Mouse (Mus musculus) liver, embryonic 12.5 days (tissue): Measurements from ENCODE around the gene Retreg3. TPM values are rescaled to one million over a fixed set of nuclear protein-coding genes. Genes with fewer than 3 reads are reported as not detected.

ENCODE experiments used
- ATAC-seq: fragments of 200-750 bp; cut with Nextera tagmentation; 2 replicates; pipeline ENCODE4 v1.8.0; 2017; ENCODE audit warnings: moderate number of reproducible peaks, mild to moderate bottlenecking, moderate library complexity
- H3K27ac ChIP-seq: fragments of 300-500 bp; sonication (generic); 2 replicates; pipeline ENCODE4 v1.5.1; 2016; ENCODE audit warnings: mild to moderate bottlenecking
- H3K27me3 ChIP-seq: fragments of 300-500 bp; sonication (generic); replicated peaks from 2 replicates; pipeline ENCODE4 v1.6.1; 2016; ENCODE audit warnings: mild to moderate bottlenecking, moderate library complexity
- H3K36me3 ChIP-seq: fragments of 300-500 bp; sonication (generic); 2 replicates; pipeline ENCODE4 v1.6.1; 2016; ENCODE audit warnings: mild to moderate bottlenecking, moderate library complexity
- H3K4me1 ChIP-seq: fragments of 300-500 bp; sonication (generic); 2 replicates; pipeline ENCODE4 v1.6.1; 2016
- H3K4me2 ChIP-seq: fragments of 300-500 bp; sonication (generic); 2 replicates; pipeline ENCODE4 v1.6.1; 2016; ENCODE audit warnings: mild to moderate bottlenecking, moderate library complexity
- H3K4me3 ChIP-seq: fragments of 300-500 bp; sonication (generic); 2 replicates; pipeline ENCODE4 v1.5.1; 2016; ENCODE audit warnings: mild to moderate bottlenecking, moderate library complexity
- H3K9ac ChIP-seq: fragments of 300-500 bp; sonication (generic); 2 replicates; pipeline ENCODE4 v1.6.1; 2016; ENCODE audit warnings: mild to moderate bottlenecking, moderate library complexity
- H3K9me3 ChIP-seq: fragments of 300-500 bp; sonication (generic); replicated peaks from 2 replicates; pipeline ENCODE4 v1.6.1; 2016; ENCODE audit warnings: mild to moderate bottlenecking, moderate library complexity
- WGBS: fragments of 180-500 bp; shearing (Covaris S2); methylation state at CpG from one replicate; pipeline ENCODE4 v1.1.7; 2016; ENCODE audit not compliant: insufficient replicate concordance; 5-methylcytosine and 5-hydroxymethylcytosine counted together
- polyA plus RNA-seq: library from polyadenylated mRNA; unstranded; fragments of >200 nt; fragmentation: Nextera tagmentation; extraction: Ambion mirVana; gene quantifications from 2 replicates; pipeline ENCODE4 v1.2.1, GENCODE M21; 2016

Retreg3 gene
- 12.7 and 13.0 TPM in 2 replicates for polyA plus RNA-seq

GRCm38 (mm10) chr11:101119761-101120544 is at the start of gene Retreg3, which contains the start of gene Tubg1:
TSS of gene Retreg3 (minus strand) at chr11:101119893.
TSS of gene Tubg1 (plus strand) at chr11:101119938.
- no peaks in the 10 kb centered on the region for H3K27me3 ChIP-seq
- no peaks in the 10 kb centered on the region for H3K9me3 ChIP-seq
- H3K27ac ChIP-seq = peak within 1 kb of the TSS; percentile 94
- H3K4me2 ChIP-seq = peak within 1 kb of the TSS; percentile 96
- peak; percentile 93 for ATAC-seq
- peaks cover 52% of the 10 kb centered on the region for H3K36me3 ChIP-seq
- H3K9ac ChIP-seq = peak within 1 kb of the TSS; percentile 92
- H3K4me3 ChIP-seq = peak within 1 kb of the TSS; percentile 83
- WGBS = under 1% methylated on average over 61 of the region's 61 CpGs
- H3K4me1 ChIP-seq = peaks cover 48% of the 10 kb centered on the region

GRCm38 (mm10) chr11:101168301-101168980 is 48.7 kb upstream of the Retreg3 start:
- Histone ChIP-seq H3K9ac (no peak overlapping the region), H3K9me3 (no peaks in the 10 kb centered on the region), H3K4me3 (no peak overlapping the region), H3K27ac (no peak overlapping the region), H3K27me3 (peaks cover 100% of the 10 kb centered on the region), H3K4me1 (peaks cover 74% of the 10 kb centered on the region), H3K4me2 (no peak overlapping the region), H3K36me3 (peaks cover 9% of the 10 kb centered on the region; the same call in 1 of the 2 replicates)
- 29% methylated on average over 18 of the region's 18 CpGs for WGBS
- ATAC-seq = no peak

DNA sequence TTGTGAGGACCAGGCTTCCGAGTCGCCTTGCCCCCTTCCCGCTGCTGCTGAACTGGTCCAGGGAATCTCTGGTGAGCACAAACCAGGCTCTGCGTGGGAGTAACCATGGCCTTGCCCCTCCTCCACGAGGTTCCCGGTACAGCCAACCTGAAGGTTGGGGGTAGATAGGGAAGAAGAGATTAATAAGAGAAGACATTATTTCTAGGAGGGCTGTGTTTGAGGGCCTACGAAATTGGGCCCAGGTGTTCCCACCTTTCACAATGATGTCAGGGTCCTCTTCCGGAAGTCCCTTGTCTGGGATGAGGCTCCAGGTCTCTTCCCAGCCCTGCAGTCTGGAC is 48.2 kb upstream of the Retreg3 start:
- no peak overlapping the region for H3K4me3 ChIP-seq
- peaks cover 9% of the 10 kb centered on the region; the same call in 1 of the 2 replicates for H3K36me3 ChIP-seq
- peaks cover 100% of the 10 kb centered on the region for H3K27me3 ChIP-seq
- no peak overlapping the region for H3K4me2 ChIP-seq
- ATAC-seq = no peak
- no peak overlapping the region for H3K9ac ChIP-seq
- no peak overlapping the region for H3K27ac ChIP-seq
- no peaks in the 10 kb centered on the region for H3K9me3 ChIP-seq
- H3K4me1 ChIP-seq = peaks cover 70% of the 10 kb centered on the region
- 30% methylated on average over 8 of the region's 8 CpGs for WGBS

GRCm38 (mm10) chr11:101167211-101167962 is 47.7 kb upstream of the Retreg3 start:
- no peak overlapping the region for H3K9ac ChIP-seq
- H3K9me3 ChIP-seq = no peaks in the 10 kb centered on the region
- 36% methylated on average over 19 of the region's 19 CpGs for WGBS
- H3K36me3 ChIP-seq = peaks cover 9% of the 10 kb centered on the region; the same call in 1 of the 2 replicates
- H3K27me3 ChIP-seq = peaks cover 100% of the 10 kb centered on the region
- H3K4me1 ChIP-seq = peaks cover 67% of the 10 kb centered on the region
- no peak overlapping the region for H3K27ac ChIP-seq
- no peak for ATAC-seq
- no peak overlapping the region for H3K4me2 ChIP-seq
- H3K4me3 ChIP-seq = no peak overlapping the region

GRCm38 (mm10) chr11:101166357-101166756 is 46.7 kb upstream of the Retreg3 start:
- peaks cover 56% of the 10 kb centered on the region for H3K4me1 ChIP-seq

GRCm38 (mm10) chr11:101164677-101165580 is 45.2 kb upstream of the Retreg3 start:
- peak overlapping the region; percentile 57 for H3K4me2 ChIP-seq
- H3K9me3 ChIP-seq = no peaks in the 10 kb centered on the region
- peaks cover 13% of the 10 kb centered on the region; the same call in 1 of the 2 replicates for H3K36me3 ChIP-seq
- peak; percentile 27; the same call in 1 of the 2 replicates for ATAC-seq
- H3K27ac ChIP-seq = no peak overlapping the region
- H3K9ac ChIP-seq = no peak overlapping the region
- peaks cover 44% of the 10 kb centered on the region for H3K4me1 ChIP-seq
- 19% methylated on average over 35 of the region's 35 CpGs for WGBS
- H3K4me3 ChIP-seq = no peak overlapping the region
- peaks cover 98% of the 10 kb centered on the region for H3K27me3 ChIP-seq

More at GRCm38 (mm10) chr11:101166357-101166756, 46.7 kb upstream of the Retreg3 start:
- Histone ChIP-seq H3K4me2 (no peak overlapping the region), H3K9ac (no peak overlapping the region), H3K4me3 (no peak overlapping the region), H3K27ac (no peak overlapping the region), H3K9me3 (no peaks in the 10 kb centered on the region), H3K27me3 (peaks cover 100% of the 10 kb centered on the region), H3K36me3 (peaks cover 13% of the 10 kb centered on the region; the same call in 1 of the 2 replicates)
- 49% methylated on average over 14 of the region's 14 CpGs for WGBS
- no peak for ATAC-seq

GRCm38 (mm10) chr11:101164351-101164665 is 44.6 kb upstream of the Retreg3 start:
- WGBS = 12% methylated on average over 21 of the region's 21 CpGs
- Histone ChIP-seq H3K27me3 (peaks cover 98% of the 10 kb centered on the region), H3K36me3 (peaks cover 13% of the 10 kb centered on the region; the same call in 1 of the 2 replicates), H3K9ac (no peak overlapping the region), H3K9me3 (no peaks in the 10 kb centered on the region), H3K4me3 (peak overlapping the region; percentile 32), H3K4me2 (peak overlapping the region; percentile 57), H3K4me1 (peaks cover 38% of the 10 kb centered on the region), H3K27ac (no peak overlapping the region)
- ATAC-seq = no peak

GRCm38 (mm10) chr11:101163476-101164350 is 44.0 kb upstream of the Retreg3 start:
- peaks cover 34% of the 10 kb centered on the region for H3K4me1 ChIP-seq
- H3K4me3 ChIP-seq = peak overlapping the region; percentile 32
- no peak overlapping the region for H3K27ac ChIP-seq
- H3K4me2 ChIP-seq = peak overlapping the region; percentile 57
- peaks cover 98% of the 10 kb centered on the region for H3K27me3 ChIP-seq
- 23% methylated on average over 49 of the region's 49 CpGs for WGBS
- no peak overlapping the region for H3K9ac ChIP-seq
- ATAC-seq = no peak
- H3K36me3 ChIP-seq = peaks cover 13% of the 10 kb centered on the region; the same call in 1 of the 2 replicates
- no peaks in the 10 kb centered on the region for H3K9me3 ChIP-seq

GRCm38 (mm10) chr11:101162772-101163171 is 43.1 kb upstream of the Retreg3 start:
- Histone ChIP-seq H3K4me3 (no peak overlapping the region), H3K27ac (no peak overlapping the region), H3K9ac (no peak overlapping the region), H3K36me3 (peaks cover 11% of the 10 kb centered on the region; the same call in 1 of the 2 replicates), H3K27me3 (peaks cover 98% of the 10 kb centered on the region), H3K4me1 (peaks cover 26% of the 10 kb centered on the region), H3K9me3 (no peaks in the 10 kb centered on the region), H3K4me2 (no peak overlapping the region)
- ATAC-seq = no peak
- WGBS = 66% methylated on average over 5 of the region's 5 CpGs

- no peak for ATAC-seq
- H3K4me1 ChIP-seq = peaks cover 24% of the 10 kb centered on the region
- peaks cover 98% of the 10 kb centered on the region for H3K27me3 ChIP-seq
- no peaks in the 10 kb centered on the region for H3K9me3 ChIP-seq
- 54% methylated on average over 5 of the region's 5 CpGs for WGBS
- no peak overlapping the region for H3K4me2 ChIP-seq
- H3K9ac ChIP-seq = no peak overlapping the region
- peaks cover 7% of the 10 kb centered on the region; the same call in 1 of the 2 replicates for H3K36me3 ChIP-seq
- H3K4me3 ChIP-seq = no peak overlapping the region
- H3K27ac ChIP-seq = no peak overlapping the region
Measured at GRCm38 (mm10) chr11:101162301-101162700, 42.6 kb upstream of the Retreg3 start.
